Mouse (Mus musculus) embryonic facial prominence, embryonic 10.5 days (tissue): ENCODE results near the gene Arhgef3. TPM values are rescaled to one million over a fixed set of nuclear protein-coding genes. Genes with fewer than 3 reads are reported as not detected.

Experiments used
- DNase-seq: peaks from one replicate; pipeline ENCODE4 v3.0.0-alpha.2; 2017; ENCODE audit warnings: low spot score
- H3K27ac ChIP-seq: fragments of 300-500 bp; sonication (generic); replicated peaks from 2 replicates; pipeline ENCODE4 v1.5.1; 2016; ENCODE audit warnings: mild to moderate bottlenecking
- H3K27me3 ChIP-seq: fragments of 300-500 bp; sonication (generic); replicated peaks from 2 replicates; pipeline ENCODE4 v1.6.1; 2016; ENCODE audit warnings: low read depth, mild to moderate bottlenecking; ENCODE audit not compliant: poor library complexity, severe bottlenecking
- H3K36me3 ChIP-seq: fragments of 300-500 bp; sonication (generic); replicated peaks from 2 replicates; pipeline ENCODE4 v1.6.1; 2016; ENCODE audit warnings: mild to moderate bottlenecking, moderate library complexity
- H3K4me1 ChIP-seq: fragments of 300-500 bp; sonication (generic); 2 replicates; pipeline ENCODE4 v1.6.1; 2016
- H3K4me3 ChIP-seq: fragments of 300-500 bp; sonication (generic); 2 replicates; pipeline ENCODE4 v1.5.1; 2016; ENCODE audit warnings: mild to moderate bottlenecking, moderate library complexity
- H3K9me3 ChIP-seq: fragments of 300-500 bp; sonication (generic); 2 replicates; pipeline ENCODE4 v1.6.1; 2016; ENCODE audit warnings: mild to moderate bottlenecking
- WGBS: fragments of 180-500 bp; shearing (Covaris S2); methylation state at CpG from one replicate; pipeline ENCODE4 v1.1.7; 2016; 5-methylcytosine and 5-hydroxymethylcytosine counted together
- polyA plus RNA-seq: library from polyadenylated mRNA; unstranded; fragments of >200 nt; fragmentation: Nextera tagmentation; extraction: Ambion mirVana; gene quantifications from 2 replicates; pipeline ENCODE4 v1.2.1, GENCODE M21; 2016

Arhgef3 gene
- polyA plus RNA-seq, 1 experiment from 2014 or later, result 3.8 TPM

DNA sequence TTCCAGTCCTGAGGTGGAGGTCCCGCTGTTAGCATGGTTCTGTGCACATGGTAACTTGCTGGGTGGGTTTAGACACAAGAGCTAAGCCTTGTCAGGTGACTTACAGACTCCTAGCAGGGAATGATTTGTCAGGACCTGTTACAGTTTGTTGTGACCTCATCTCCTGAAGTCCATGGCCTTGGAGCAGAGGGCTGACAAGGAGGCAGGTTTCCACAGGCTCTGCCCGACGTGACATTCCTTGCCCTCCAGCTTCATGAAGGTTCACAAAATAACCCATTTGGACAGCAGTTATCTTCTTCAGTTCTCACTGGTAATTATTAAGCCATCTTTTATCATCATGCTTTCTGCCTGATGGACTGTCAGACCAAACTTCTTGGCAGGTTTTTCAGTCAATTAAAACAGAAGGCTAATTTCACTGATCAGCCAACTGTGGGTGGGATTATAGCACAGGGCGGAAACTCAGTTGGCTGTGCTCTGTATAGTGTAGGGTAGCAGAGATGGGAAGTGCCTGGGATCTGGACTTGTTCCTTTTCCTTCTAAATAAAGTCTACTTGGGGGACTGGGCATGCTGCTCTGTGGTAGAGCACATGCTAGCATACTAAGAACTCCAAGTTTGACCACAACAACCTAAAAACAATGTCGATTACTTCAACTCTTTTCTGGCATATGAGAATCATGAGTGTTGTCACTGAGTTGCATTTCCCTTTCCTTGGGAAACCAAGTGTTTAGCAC, 187.2 kb downstream of the Arhgef3 start:
- Histone ChIP-seq H3K36me3 (no peaks in the 10 kb centered on the region), H3K27ac (no peak overlapping the region), H3K4me1 (no peaks in the 10 kb centered on the region), H3K27me3 (no peaks in the 10 kb centered on the region), H3K4me3 (no peak overlapping the region), H3K9me3 (no peaks in the 10 kb centered on the region)
- peak; percentile 16 for DNase-seq
- 74% methylated on average over 5 of the region's 5 CpGs for WGBS

DNA sequence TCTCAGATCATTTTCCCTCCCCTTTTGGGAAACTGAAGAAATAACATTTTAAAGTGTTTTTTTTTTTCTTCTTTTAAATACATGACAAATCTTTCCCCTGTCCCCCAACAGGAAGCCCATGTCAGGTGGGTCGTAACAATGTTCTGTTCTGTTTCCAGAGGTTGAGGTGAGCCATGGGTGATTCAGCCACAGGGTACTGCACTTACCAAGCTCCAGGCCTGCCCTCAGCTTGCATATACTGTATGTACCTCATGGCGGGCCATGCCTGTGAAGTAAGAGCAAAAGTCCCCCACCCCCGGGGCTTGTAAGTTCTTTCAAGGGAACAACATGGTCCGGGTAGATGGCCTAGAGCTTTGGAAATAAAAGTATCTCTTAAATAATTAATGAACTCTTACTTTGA, 188.6 kb downstream of the Arhgef3 start:
- Histone ChIP-seq H3K4me3 (no peak overlapping the region), H3K27me3 (no peaks in the 10 kb centered on the region), H3K4me1 (no peaks in the 10 kb centered on the region), H3K27ac (no peak overlapping the region), H3K9me3 (no peaks in the 10 kb centered on the region), H3K36me3 (no peaks in the 10 kb centered on the region)
- 78% methylated on average over 4 of the region's 4 CpGs for WGBS
- no peak for DNase-seq

DNA sequence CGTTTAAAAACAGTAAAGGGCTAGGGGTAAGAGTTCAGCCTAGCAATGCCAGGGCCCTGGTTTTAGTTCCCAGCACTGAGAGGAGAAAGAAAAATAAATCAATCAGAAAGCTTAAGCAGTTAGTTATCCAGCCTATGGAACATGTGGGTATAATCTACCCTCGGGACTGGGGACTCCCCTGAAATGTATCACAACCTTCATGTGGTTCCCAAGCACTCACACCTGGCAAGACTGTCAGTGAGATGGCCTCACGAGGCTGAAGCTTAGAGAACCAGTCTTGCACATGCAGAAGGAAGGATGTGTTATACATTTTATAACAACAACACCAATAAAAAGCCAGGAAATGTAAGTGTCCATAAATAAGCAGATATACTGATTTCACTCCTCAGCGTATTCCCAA, 189.7 kb downstream of the Arhgef3 start:
- DNase-seq, result no peak
- Histone ChIP-seq H3K9me3 (no peaks in the 10 kb centered on the region), H3K27ac (no peak overlapping the region), H3K36me3 (no peaks in the 10 kb centered on the region), H3K27me3 (no peaks in the 10 kb centered on the region), H3K4me1 (no peaks in the 10 kb centered on the region), H3K4me3 (no peak overlapping the region)
- 82% methylated on average over 4 of the region's 4 CpGs for WGBS

DNA sequence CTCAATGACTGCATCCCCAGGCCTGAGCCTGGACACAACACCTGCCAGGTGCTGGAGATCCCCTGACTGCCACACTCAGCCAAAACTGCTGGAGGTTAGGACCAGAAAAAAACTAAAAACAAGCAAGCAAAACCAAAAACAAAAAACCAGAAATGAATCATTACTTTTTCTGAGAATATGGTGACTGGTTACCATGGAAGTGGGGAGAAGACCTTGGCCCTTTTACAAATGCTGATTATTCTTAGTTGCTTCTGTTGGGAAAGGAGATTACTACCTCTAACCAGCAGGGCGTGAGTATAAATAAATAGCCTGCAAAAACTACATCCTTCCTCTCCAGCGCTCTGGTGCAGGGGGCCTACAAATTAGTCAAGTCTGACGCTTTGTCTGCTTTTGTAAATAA, 194.1 kb downstream of the Arhgef3 start:
- DNase-seq, result no peak
- Histone ChIP-seq H3K4me1 (no peaks in the 10 kb centered on the region), H3K27me3 (no peaks in the 10 kb centered on the region), H3K9me3 (no peaks in the 10 kb centered on the region), H3K36me3 (no peaks in the 10 kb centered on the region), H3K4me3 (no peak overlapping the region), H3K27ac (no peak overlapping the region)
- WGBS, result 82% methylated on average over 3 of the region's 3 CpGs

DNA sequence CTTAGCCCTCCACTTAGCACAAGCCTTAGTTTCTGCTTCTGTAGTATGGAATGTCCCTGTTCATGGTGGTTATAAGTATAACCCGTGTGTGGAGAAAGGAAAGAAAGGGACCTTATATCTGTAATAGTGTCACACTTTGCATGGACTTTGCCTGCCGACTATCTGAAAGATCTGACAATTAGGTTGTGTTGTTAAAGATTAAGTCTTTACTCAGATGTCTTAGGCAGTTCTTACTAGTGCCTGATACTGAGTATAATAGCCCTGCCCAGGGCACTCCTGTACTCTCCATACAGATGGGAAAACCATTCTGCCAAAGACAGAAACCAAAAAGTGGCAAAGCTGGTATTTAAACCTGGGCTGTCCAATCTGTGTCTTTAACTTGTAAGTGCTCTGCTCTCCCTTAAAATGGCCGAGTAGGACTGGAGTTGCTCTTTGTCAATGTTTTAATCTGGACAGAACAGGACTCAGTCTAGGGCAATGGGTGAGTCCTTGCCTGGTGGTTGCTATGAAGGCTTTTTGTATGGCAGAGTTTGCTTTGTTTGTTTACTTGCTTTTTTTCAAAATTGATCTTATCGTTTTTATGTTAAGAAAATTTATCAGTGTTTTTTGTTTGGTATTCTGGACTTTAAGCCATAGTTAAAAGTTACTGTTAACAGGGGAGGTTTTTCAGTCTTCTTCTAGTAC, 196.0 kb downstream of the Arhgef3 start:
- WGBS, result 83% methylated on average over 4 of the region's 4 CpGs
- no peaks in the 10 kb centered on the region for H3K36me3 ChIP-seq
- no peak overlapping the region for H3K4me3 ChIP-seq
- DNase-seq, result no peak
- no peak overlapping the region for H3K27ac ChIP-seq
- no peaks in the 10 kb centered on the region for H3K4me1 ChIP-seq
- H3K9me3 ChIP-seq, result no peaks in the 10 kb centered on the region
- no peaks in the 10 kb centered on the region for H3K27me3 ChIP-seq

DNA sequence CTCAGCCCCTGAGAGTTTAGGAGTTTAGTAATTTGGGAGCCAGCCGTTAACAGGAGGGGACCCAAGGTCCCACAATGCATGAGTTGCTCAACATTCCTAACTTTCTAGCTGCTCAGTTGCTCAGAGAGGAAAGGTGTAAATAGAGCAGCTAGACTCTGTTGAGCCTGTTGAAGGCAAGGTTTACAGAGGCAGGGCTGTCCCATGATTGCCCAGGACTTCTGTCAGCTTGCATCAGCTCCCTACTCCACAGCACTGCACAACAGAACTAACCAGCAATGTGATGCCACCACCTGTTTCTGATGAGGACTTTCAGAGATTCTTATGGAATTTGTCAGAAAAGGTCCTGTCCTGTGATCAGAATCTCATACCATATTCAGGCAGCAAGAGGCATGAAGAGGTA, 197.7 kb downstream of the Arhgef3 start:
- Histone ChIP-seq H3K27ac (no peak overlapping the region), H3K27me3 (no peaks in the 10 kb centered on the region), H3K9me3 (no peaks in the 10 kb centered on the region), H3K36me3 (no peaks in the 10 kb centered on the region), H3K4me3 (no peak overlapping the region), H3K4me1 (no peaks in the 10 kb centered on the region)
- no peak for DNase-seq
- WGBS, result 81% methylated on average over 1 of the region's 1 CpGs

DNA sequence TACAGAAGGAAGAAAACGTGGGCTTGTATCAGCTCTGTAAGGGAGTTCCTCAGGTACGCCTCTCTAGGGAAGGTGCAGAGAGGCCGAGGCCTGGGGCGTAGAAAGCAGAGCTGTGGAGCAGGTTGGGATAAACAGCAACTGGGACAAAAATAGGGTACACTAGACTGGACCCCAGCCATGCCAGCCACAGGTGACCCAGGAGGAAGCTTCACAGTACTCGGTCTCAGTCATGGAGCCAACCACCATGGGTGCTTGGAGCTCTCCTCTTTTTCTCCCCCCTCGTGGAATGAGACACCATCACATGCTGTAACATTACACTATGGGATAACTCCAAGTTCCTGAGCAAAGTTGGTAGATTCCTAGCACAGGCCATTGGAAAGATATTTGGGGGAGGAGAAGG, 201.0 kb downstream of the Arhgef3 start:
- Histone ChIP-seq H3K9me3 (no peaks in the 10 kb centered on the region), H3K27me3 (no peaks in the 10 kb centered on the region), H3K4me1 (no peaks in the 10 kb centered on the region), H3K36me3 (no peaks in the 10 kb centered on the region), H3K27ac (no peak overlapping the region), H3K4me3 (no peak overlapping the region)
- WGBS, result 87% methylated on average over 6 of the region's 6 CpGs
- no peak for DNase-seq

DNA sequence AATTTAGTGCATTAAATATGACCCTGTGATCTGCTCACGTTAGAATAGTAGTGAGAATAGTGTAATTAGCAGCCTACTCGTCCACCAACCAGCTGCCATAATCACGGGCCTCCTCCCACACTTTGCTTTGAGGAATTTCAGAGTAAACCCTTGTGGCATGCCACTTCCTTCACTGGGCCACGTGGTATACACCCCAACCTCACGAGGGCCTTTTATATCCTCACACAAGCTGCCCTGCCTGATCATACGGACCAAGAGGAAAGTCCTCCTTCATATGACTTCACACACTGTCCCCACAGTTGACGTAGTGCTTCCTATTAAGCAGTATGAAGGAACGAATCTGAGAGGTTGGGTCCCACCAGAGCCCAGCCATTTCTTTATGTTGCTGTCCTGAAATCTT, 202.4 kb downstream of the Arhgef3 start:
- WGBS, result 77% methylated on average over 8 of the region's 8 CpGs
- Histone ChIP-seq H3K36me3 (no peaks in the 10 kb centered on the region), H3K27me3 (no peaks in the 10 kb centered on the region), H3K27ac (no peak overlapping the region), H3K4me3 (no peak overlapping the region), H3K4me1 (no peaks in the 10 kb centered on the region), H3K9me3 (no peaks in the 10 kb centered on the region)
- no peak for DNase-seq

DNA sequence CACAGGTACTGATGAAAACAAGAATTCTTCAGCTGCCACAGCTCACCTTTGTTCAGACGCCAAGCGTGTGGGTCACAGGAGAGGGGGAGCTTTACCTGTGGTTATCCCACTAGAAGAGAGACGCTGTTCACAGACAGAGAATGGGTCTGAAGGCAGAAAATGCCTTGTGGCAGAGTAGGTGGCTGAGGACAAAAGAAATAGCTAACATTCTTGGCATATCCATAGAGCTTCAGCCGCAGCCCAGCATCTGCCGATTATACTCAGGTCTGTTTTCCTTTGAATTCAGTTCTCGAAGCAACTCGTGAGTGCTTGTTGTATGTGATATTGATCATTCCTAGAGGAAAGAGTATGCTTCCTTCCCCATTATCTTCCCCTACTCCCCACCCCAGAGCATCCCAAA, 204.7 kb downstream of the Arhgef3 start:
- Histone ChIP-seq H3K4me3 (no peak overlapping the region), H3K27me3 (no peaks in the 10 kb centered on the region), H3K9me3 (no peaks in the 10 kb centered on the region), H3K27ac (no peak overlapping the region; the same call in 1 of the 2 replicates), H3K4me1 (no peaks in the 10 kb centered on the region), H3K36me3 (no peaks in the 10 kb centered on the region)
- no peak for DNase-seq
- WGBS, result 68% methylated on average over 7 of the region's 7 CpGs

DNA sequence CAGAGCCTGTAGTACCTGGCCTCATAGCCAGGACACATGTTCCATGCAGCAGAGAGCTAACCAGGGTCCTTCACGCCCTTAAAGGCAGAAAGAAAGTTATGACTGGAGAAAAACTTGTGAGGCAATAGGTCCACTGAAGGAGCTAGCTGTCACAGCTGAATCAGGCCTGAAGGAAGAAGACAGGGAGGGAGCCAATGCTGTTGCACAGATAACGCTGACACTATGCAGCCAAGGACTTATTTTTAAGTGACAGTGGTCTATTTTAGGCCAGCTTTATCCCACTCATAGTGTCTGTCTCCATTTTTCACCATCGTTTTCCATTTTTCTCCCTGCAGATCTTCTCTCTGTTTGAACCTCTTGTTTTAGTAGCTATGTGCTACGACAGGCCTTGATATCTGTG, 207.3 kb downstream of the Arhgef3 start:
- WGBS, result 89% methylated on average over 4 of the region's 4 CpGs

DNA sequence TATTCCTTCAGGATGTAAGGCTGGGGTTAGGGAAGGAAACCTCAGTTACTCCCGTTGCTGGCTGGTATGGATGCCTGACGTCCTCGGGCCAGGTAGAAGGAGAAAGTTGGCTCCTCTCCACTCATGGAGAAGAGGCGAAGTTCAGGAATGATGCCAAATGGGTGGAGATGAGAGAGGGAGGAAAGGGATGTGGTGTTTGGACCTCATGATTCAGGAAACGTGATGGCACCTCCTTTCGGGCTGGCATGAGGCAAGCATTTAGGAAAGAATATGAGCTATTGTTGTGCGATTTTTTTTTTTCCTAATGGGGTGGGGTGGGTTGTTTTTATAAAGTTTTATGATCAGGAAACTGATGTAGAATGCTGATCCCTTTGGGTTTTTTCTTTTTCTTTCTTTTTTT, 210.0 kb downstream of the Arhgef3 start:
- no peaks in the 10 kb centered on the region for H3K9me3 ChIP-seq
- H3K27ac ChIP-seq, result no peak overlapping the region
- WGBS, result 86% methylated on average over 7 of the region's 7 CpGs
- H3K36me3 ChIP-seq, result no peaks in the 10 kb centered on the region
- H3K4me1 ChIP-seq, result no peaks in the 10 kb centered on the region
- no peak overlapping the region for H3K4me3 ChIP-seq
- H3K27me3 ChIP-seq, result no peaks in the 10 kb centered on the region
- DNase-seq, result no peak

More for the DNA sequence above, 207.3 kb downstream of the Arhgef3 start:
- Histone ChIP-seq H3K9me3 (no peaks in the 10 kb centered on the region), H3K27me3 (no peaks in the 10 kb centered on the region), H3K36me3 (no peaks in the 10 kb centered on the region), H3K4me3 (no peak overlapping the region), H3K27ac (no peak overlapping the region), H3K4me1 (no peaks in the 10 kb centered on the region)
- DNase-seq, result no peak

DNA sequence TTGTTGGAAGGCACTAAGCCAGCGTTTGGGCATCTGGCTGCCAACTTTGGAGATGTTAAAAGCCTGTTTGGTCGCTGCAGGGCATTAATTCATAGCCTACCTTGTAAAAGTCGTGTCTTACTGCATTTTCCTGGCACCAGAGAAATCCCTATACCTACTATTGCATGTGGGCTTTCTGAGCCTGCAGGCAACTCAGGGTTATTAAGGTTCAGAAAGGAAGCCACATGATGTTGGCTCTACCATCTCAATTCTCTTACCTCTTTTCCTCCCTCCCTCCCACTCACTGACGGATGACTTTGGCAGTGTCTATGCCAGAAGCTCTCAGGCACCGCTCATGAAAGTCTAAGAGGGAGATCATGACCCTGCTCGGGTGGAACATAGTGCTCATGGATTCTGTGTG, 210.8 kb downstream of the Arhgef3 start:
- H3K36me3 ChIP-seq, result no peaks in the 10 kb centered on the region
- DNase-seq, result no peak
- H3K4me1 ChIP-seq, result no peaks in the 10 kb centered on the region
- H3K9me3 ChIP-seq, result no peaks in the 10 kb centered on the region
- 83% methylated on average over 6 of the region's 6 CpGs for WGBS
- no peaks in the 10 kb centered on the region for H3K27me3 ChIP-seq
- H3K27ac ChIP-seq, result no peak overlapping the region
- H3K4me3 ChIP-seq, result no peak overlapping the region

DNA sequence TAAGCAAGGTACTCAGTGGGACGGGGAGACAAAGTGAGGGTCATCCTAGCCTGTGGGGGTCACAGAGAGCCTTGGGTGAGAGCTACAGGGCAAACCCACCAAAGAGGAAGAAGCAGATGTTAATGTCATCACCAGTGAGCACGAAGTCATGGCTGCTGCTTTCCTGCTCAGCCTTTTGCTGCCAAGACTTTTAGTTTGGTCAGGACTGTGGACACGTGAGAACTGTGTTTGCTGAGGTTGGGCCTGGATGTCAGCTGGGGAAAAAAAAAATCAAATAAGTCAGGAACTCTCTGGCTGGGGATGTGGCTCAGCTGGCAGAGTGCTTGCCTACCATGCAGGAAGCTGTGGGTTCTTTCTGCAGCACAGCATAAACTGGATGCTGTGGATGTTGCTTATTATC, 213.2 kb downstream of the Arhgef3 start:
- 80% methylated on average over 3 of the region's 3 CpGs for WGBS
- no peak for DNase-seq

More for the DNA sequence above, 213.2 kb downstream of the Arhgef3 start:
- Histone ChIP-seq H3K27ac (no peak overlapping the region), H3K4me1 (peaks cover 4% of the 10 kb centered on the region; the same call in 1 of the 2 replicates), H3K27me3 (0 out of 2 replicates have a peak, but pooled peaks cover 7% of the 10 kb centered on the region), H3K9me3 (no peaks in the 10 kb centered on the region), H3K36me3 (no peaks in the 10 kb centered on the region), H3K4me3 (no peak overlapping the region)
